Mouse (Mus musculus) lung, adult 2 months (tissue): Measurements from ENCODE around the gene Sox5.

Experiments used
- CTCF ChIP-seq: fragments of 200-500 bp; IDR thresholded peaks from 2 replicates; pipeline ENCODE4 v1.5.1; 2011; ENCODE audit warnings: mild to moderate bottlenecking, low read length, control low read depth; ENCODE audit not compliant: insufficient read depth
- POLR2A ChIP-seq: fragments of 200-500 bp; IDR thresholded peaks from 2 replicates; pipeline ENCODE4 v1.6.1; 2011; ENCODE audit warnings: low read depth, mild to moderate bottlenecking, control low read depth, low read length, borderline replicate concordance; ENCODE audit errors: extremely low read depth

- TF ChIP-seq POLR2A (no peak), CTCF (no peak)
Measured at GRCm38 (mm10) chr6:144151075-144151474, 630.7 kb downstream of the Sox5 start.
